Mouse (Mus musculus) lung, embryonic 15.5 days (tissue): ENCODE measurements at regions not wholly inside any gene's neighbourhood (a gene's known extent, or its start where the extent isn't known, plus 50 kb on each side); places are given as distances from the start of the nearest gene placed in this dataset.
"Not testable (repeated sequence)": the region's sequence is repeated elsewhere in the genome, so short reads cannot be mapped to it uniquely, and the experiment has no call there.

Experiments
- ATAC-seq: fragments of 200-750 bp; cut with Nextera tagmentation; 2 replicates; pipeline ENCODE4 v1.8.0; 2017; ENCODE audit warnings: moderate number of reproducible peaks, borderline replicate concordance; ENCODE audit not compliant: low FRiP score, low TSS enrichment; ENCODE audit errors: extremely low read depth
- H3K27ac ChIP-seq: fragments of 300-500 bp; sonication (generic); 2 replicates; pipeline ENCODE4 v1.5.1; 2015; ENCODE audit warnings: moderate library complexity, mild to moderate bottlenecking, inconsistent platforms
- H3K27me3 ChIP-seq: fragments of 300-500 bp; sonication (generic); 2 replicates; pipeline ENCODE4 v1.6.1; 2015; ENCODE audit warnings: inconsistent platforms
- H3K36me3 ChIP-seq: fragments of 300-500 bp; sonication (generic); 2 replicates; pipeline ENCODE4 v1.6.1; 2015; ENCODE audit warnings: inconsistent platforms
- H3K4me1 ChIP-seq: fragments of 300-500 bp; sonication (generic); 2 replicates; pipeline ENCODE4 v1.6.1; 2015; ENCODE audit warnings: inconsistent platforms
- H3K4me2 ChIP-seq: fragments of 300-500 bp; sonication (generic); 2 replicates; pipeline ENCODE4 v1.6.1; 2015; ENCODE audit warnings: inconsistent platforms, mild to moderate bottlenecking, moderate library complexity
- H3K4me3 ChIP-seq: fragments of 300-500 bp; sonication (generic); 2 replicates; pipeline ENCODE4 v1.5.1; 2015; ENCODE audit warnings: mild to moderate bottlenecking, inconsistent platforms
- H3K9ac ChIP-seq: fragments of 300-500 bp; sonication (generic); 2 replicates; pipeline ENCODE4 v1.6.1; 2015; ENCODE audit warnings: inconsistent platforms
- H3K9me3 ChIP-seq: fragments of 300-500 bp; sonication (generic); 2 replicates; pipeline ENCODE4 v1.6.1; 2016; ENCODE audit warnings: inconsistent platforms
- WGBS: fragments of 180-500 bp; shearing (Covaris S2); methylation state at CpG from one replicate; pipeline ENCODE4 v1.1.7; 2015; 5-methylcytosine and 5-hydroxymethylcytosine counted together

- H3K9ac ChIP-seq, result no peak overlapping the region
- H3K4me1 ChIP-seq, result no peaks in the 10 kb centered on the region
- ATAC-seq, result no peak
- no peaks in the 10 kb centered on the region for H3K36me3 ChIP-seq
- no peak overlapping the region for H3K27ac ChIP-seq
- 49% methylated on average over 1 of the region's 1 CpGs for WGBS
- no peak overlapping the region for H3K4me3 ChIP-seq
- H3K4me2 ChIP-seq, result no peak overlapping the region
- H3K27me3 ChIP-seq, result no peaks in the 10 kb centered on the region
- no peaks in the 10 kb centered on the region for H3K9me3 ChIP-seq
These were observed 215.2 kb downstream of the Zfp619 start for GRCm38 (mm10) chr7:39732790-39733189.

- not testable (repeated sequence) for H3K27ac ChIP-seq, ATAC-seq, H3K4me1 ChIP-seq, H3K27me3 ChIP-seq, H3K9ac ChIP-seq, H3K36me3 ChIP-seq, H3K4me3 ChIP-seq, H3K9me3 ChIP-seq, H3K4me2 ChIP-seq
These were observed 230.8 kb downstream of the Zfp619 start for GRCm38 (mm10) chr7:39748395-39748794.

GRCm38 (mm10) chr7:39750448-39750847 is 232.9 kb downstream of the Zfp619 start:
- Histone ChIP-seq H3K27ac (no peak overlapping the region), H3K9me3 (no peaks in the 10 kb centered on the region), H3K27me3 (no peaks in the 10 kb centered on the region), H3K4me3 (no peak overlapping the region), H3K4me1 (no peaks in the 10 kb centered on the region), H3K36me3 (no peaks in the 10 kb centered on the region), H3K4me2 (no peak overlapping the region), H3K9ac (no peak overlapping the region)
- no peak for ATAC-seq
- 71% methylated on average over 7 of the region's 7 CpGs for WGBS

- 79% methylated on average over 2 of the region's 2 CpGs for WGBS
- no peaks in the 10 kb centered on the region for H3K4me1 ChIP-seq
- no peak overlapping the region for H3K4me2 ChIP-seq
These were observed 246.8 kb downstream of the Zfp619 start for GRCm38 (mm10) chr7:39764366-39764765.

GRCm38 (mm10) chr7:39765094-39765493 is 247.5 kb downstream of the Zfp619 start:
- Histone ChIP-seq H3K27ac (no peak overlapping the region), H3K4me1 (no peaks in the 10 kb centered on the region), H3K27me3 (no peaks in the 10 kb centered on the region), H3K36me3 (no peaks in the 10 kb centered on the region), H3K4me3 (no peak overlapping the region), H3K9me3 (no peaks in the 10 kb centered on the region), H3K4me2 (no peak overlapping the region), H3K9ac (no peak overlapping the region)
- 81% methylated on average over 5 of the region's 5 CpGs for WGBS
- no peak for ATAC-seq

More at GRCm38 (mm10) chr7:39764366-39764765, 246.8 kb downstream of the Zfp619 start:
- H3K9me3 ChIP-seq, result no peaks in the 10 kb centered on the region
- no peaks in the 10 kb centered on the region for H3K27me3 ChIP-seq
- H3K4me3 ChIP-seq, result no peak overlapping the region
- no peak overlapping the region for H3K9ac ChIP-seq
- ATAC-seq, result no peak
- H3K27ac ChIP-seq, result no peak overlapping the region
- no peaks in the 10 kb centered on the region for H3K36me3 ChIP-seq

- Histone ChIP-seq H3K4me2 (no peak overlapping the region), H3K4me1 (no peaks in the 10 kb centered on the region), H3K9ac (no peak overlapping the region), H3K27ac (no peak overlapping the region), H3K27me3 (no peaks in the 10 kb centered on the region), H3K4me3 (no peak overlapping the region), H3K36me3 (no peaks in the 10 kb centered on the region), H3K9me3 (no peaks in the 10 kb centered on the region)
- no peak for ATAC-seq
- WGBS, result 84% methylated on average over 6 of the region's 6 CpGs
These were observed 255.7 kb downstream of the Zfp619 start for GRCm38 (mm10) chr7:39773291-39773690.

- no peaks in the 10 kb centered on the region for H3K36me3 ChIP-seq
- no peak overlapping the region for H3K4me3 ChIP-seq
- H3K9me3 ChIP-seq, result no peaks in the 10 kb centered on the region
- H3K4me1 ChIP-seq, result no peaks in the 10 kb centered on the region
- H3K27ac ChIP-seq, result no peak overlapping the region
- H3K9ac ChIP-seq, result no peak overlapping the region
- no peak overlapping the region for H3K4me2 ChIP-seq
- no peaks in the 10 kb centered on the region for H3K27me3 ChIP-seq
- 69% methylated on average over 4 of the region's 4 CpGs for WGBS
- no peak for ATAC-seq
These were observed 271.8 kb downstream of the Zfp619 start for GRCm38 (mm10) chr7:39789321-39789720.

GRCm38 (mm10) chr7:39789880-39790279 is 272.3 kb downstream of the Zfp619 start:
- Histone ChIP-seq H3K27ac (no peak overlapping the region), H3K36me3 (no peaks in the 10 kb centered on the region), H3K4me1 (no peaks in the 10 kb centered on the region), H3K9ac (no peak overlapping the region), H3K9me3 (no peaks in the 10 kb centered on the region), H3K27me3 (no peaks in the 10 kb centered on the region), H3K4me3 (no peak overlapping the region), H3K4me2 (no peak overlapping the region)
- 74% methylated on average over 4 of the region's 4 CpGs for WGBS
- no peak for ATAC-seq

GRCm38 (mm10) chr7:39794751-39795150 is 277.2 kb downstream of the Zfp619 start:
- Histone ChIP-seq H3K4me3 (no peak overlapping the region), H3K27ac (no peak overlapping the region), H3K9me3 (no peaks in the 10 kb centered on the region), H3K36me3 (no peaks in the 10 kb centered on the region), H3K4me2 (no peak overlapping the region), H3K4me1 (no peaks in the 10 kb centered on the region), H3K9ac (no peak overlapping the region), H3K27me3 (no peaks in the 10 kb centered on the region)
- ATAC-seq, result no peak
- 73% methylated on average over 3 of the region's 3 CpGs for WGBS

GRCm38 (mm10) chr7:39804276-39804675 is 286.7 kb downstream of the Zfp619 start:
- ATAC-seq, result no peak
- H3K36me3 ChIP-seq, result no peaks in the 10 kb centered on the region
- 67% methylated on average over 3 of the region's 3 CpGs for WGBS

GRCm38 (mm10) chr7:39818036-39818435 is 300.5 kb downstream of the Zfp619 start:
- H3K27ac ChIP-seq, result no peak overlapping the region
- 61% methylated on average over 3 of the region's 3 CpGs for WGBS
- no peaks in the 10 kb centered on the region for H3K36me3 ChIP-seq
- H3K27me3 ChIP-seq, result no peaks in the 10 kb centered on the region
- ATAC-seq, result no peak
- H3K9me3 ChIP-seq, result no peaks in the 10 kb centered on the region
- H3K4me2 ChIP-seq, result no peak overlapping the region
- H3K9ac ChIP-seq, result no peak overlapping the region
- H3K4me1 ChIP-seq, result no peaks in the 10 kb centered on the region
- no peak overlapping the region for H3K4me3 ChIP-seq

More at GRCm38 (mm10) chr7:39804276-39804675, 286.7 kb downstream of the Zfp619 start:
- no peak overlapping the region for H3K4me3 ChIP-seq
- no peaks in the 10 kb centered on the region for H3K4me1 ChIP-seq
- no peak overlapping the region for H3K4me2 ChIP-seq
- H3K27me3 ChIP-seq, result no peaks in the 10 kb centered on the region
- H3K27ac ChIP-seq, result no peak overlapping the region
- no peak overlapping the region for H3K9ac ChIP-seq
- H3K9me3 ChIP-seq, result no peaks in the 10 kb centered on the region

GRCm38 (mm10) chr7:39822550-39823178 is 305.1 kb downstream of the Zfp619 start:
- Histone ChIP-seq H3K27me3 (no peaks in the 10 kb centered on the region), H3K27ac (no peak overlapping the region), H3K4me2 (no peak overlapping the region), H3K4me1 (no peaks in the 10 kb centered on the region), H3K9ac (no peak overlapping the region), H3K9me3 (no peaks in the 10 kb centered on the region), H3K4me3 (no peak overlapping the region), H3K36me3 (no peaks in the 10 kb centered on the region)
- no peak for ATAC-seq
- 92% methylated on average over 4 of the region's 4 CpGs for WGBS

- H3K4me3 ChIP-seq, result no peak overlapping the region
- no peaks in the 10 kb centered on the region for H3K9me3 ChIP-seq
- no peaks in the 10 kb centered on the region for H3K36me3 ChIP-seq
- no peaks in the 10 kb centered on the region for H3K4me1 ChIP-seq
- ATAC-seq, result no peak
- whole genome bisulfite sequencing, result 51% methylated on average over 6 of the region's 6 CpGs
- no peak overlapping the region for H3K4me2 ChIP-seq
- H3K27me3 ChIP-seq, result no peaks in the 10 kb centered on the region
- no peak overlapping the region for H3K27ac ChIP-seq
- no peak overlapping the region for H3K9ac ChIP-seq
These were observed 310.8 kb downstream of the Zfp619 start for GRCm38 (mm10) chr7:39828378-39828777.
